Mouse (Mus musculus) urinary bladder, postnatal 10 days (tissue): ENCODE data around the gene Atp1a4.

Source experiments
- DNase-seq: peaks from one replicate; pipeline ENCODE4 v3.0.0; 2022; ENCODE audit warnings: low spot score

Atp1a4 gene

GRCm38 (mm10) chr1:172219451-172220406 is 38.5 kb downstream of the Atp1a4 start, which contains the start of gene Casq1:
TSS of gene Casq1 (minus strand) at chr1:172219868.
- no peak for DNase-seq

GRCm38 (mm10) chr1:172218164-172218910 is 39.9 kb downstream of the Atp1a4 start:
- DNase-seq: no peak

- peak; percentile 89 for DNase-seq
Measured at GRCm38 (mm10) chr1:172217148-172217547, 41.1 kb downstream of the Atp1a4 start.

- DNase-seq: no peak
Measured at GRCm38 (mm10) chr1:172214748-172215147, 43.5 kb downstream of the Atp1a4 start.

- no peak for DNase-seq
Measured at GRCm38 (mm10) chr1:172213771-172214170, 44.4 kb downstream of the Atp1a4 start.

GRCm38 (mm10) chr1:172212776-172213175 is 45.4 kb downstream of the Atp1a4 start:
- DNase-seq: no peak

- no peak for DNase-seq
Measured at GRCm38 (mm10) chr1:172207111-172207584, 51.1 kb downstream of the Atp1a4 start.

GRCm38 (mm10) chr1:172206141-172206917 is 51.9 kb downstream of the Atp1a4 start, which contains the start of gene Pea15a:
TSS of gene Pea15a (minus strand) at chr1:172206804.
- DNase-seq: peak; percentile 36

- no peak for DNase-seq
Measured at GRCm38 (mm10) chr1:172205741-172206087, 52.5 kb downstream of the Atp1a4 start.

GRCm38 (mm10) chr1:172204814-172205740 is 53.1 kb downstream of the Atp1a4 start:
- DNase-seq: no peak

- DNase-seq: no peak
Measured at GRCm38 (mm10) chr1:172204033-172204813, 54.0 kb downstream of the Atp1a4 start.

GRCm38 (mm10) chr1:172203566-172203965 is 54.6 kb downstream of the Atp1a4 start:
- DNase-seq: no peak

- DNase-seq: no peak
Measured at GRCm38 (mm10) chr1:172202894-172203522, 55.2 kb downstream of the Atp1a4 start.

- DNase-seq: no peak
Measured at GRCm38 (mm10) chr1:172201967-172202880, 56.0 kb downstream of the Atp1a4 start.

GRCm38 (mm10) chr1:172200871-172201447 is 57.3 kb downstream of the Atp1a4 start:
- DNase-seq: no peak

- no peak for DNase-seq
Measured at GRCm38 (mm10) chr1:172200161-172200560, 58.1 kb downstream of the Atp1a4 start.

GRCm38 (mm10) chr1:172198996-172199395 is 59.2 kb downstream of the Atp1a4 start:
- DNase-seq: no peak

GRCm38 (mm10) chr1:172198316-172198715 is 59.9 kb downstream of the Atp1a4 start:
- no peak for DNase-seq
